Mouse (Mus musculus): Measurements from ENCODE around the gene Il17d.

The Il17d gene

DNA sequence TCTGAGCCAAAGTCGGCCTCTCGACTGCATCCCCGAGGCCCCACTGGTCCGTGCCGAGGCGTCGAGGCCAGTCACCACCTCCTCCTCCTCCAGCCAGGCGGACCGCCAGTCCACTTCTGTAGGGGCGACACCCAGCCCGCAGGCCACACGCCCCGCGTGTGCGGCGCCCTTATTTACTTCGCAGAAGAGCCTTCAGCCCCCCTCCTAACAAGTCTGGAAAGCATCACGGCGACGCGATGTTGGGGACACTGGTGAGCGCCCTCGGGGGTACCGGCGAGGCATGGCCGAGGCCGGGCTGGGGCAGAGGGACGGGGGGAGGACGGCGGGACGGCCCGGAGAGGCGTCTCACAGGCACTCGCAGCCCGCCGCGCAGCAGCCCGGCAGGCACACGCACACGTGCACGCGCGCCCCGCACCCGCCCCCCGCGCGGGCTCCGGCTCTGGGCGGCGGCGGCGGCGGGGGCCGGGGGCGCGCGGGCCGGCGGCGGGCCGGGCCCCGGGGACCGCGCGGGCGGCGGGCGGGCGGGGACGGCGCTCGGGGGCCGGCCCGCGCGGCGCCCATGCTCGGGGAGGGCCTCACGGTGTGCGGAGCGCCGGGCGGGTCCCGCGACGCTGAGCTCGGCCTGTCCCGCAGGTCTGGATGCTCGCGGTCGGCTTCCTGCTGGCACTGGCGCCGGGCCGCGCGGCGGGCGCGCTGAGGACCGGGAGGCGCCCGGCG is at the start of gene Il17d:
Gene Il17d, plus strand, starts transcription at position 107 of the 717 bp plus-strand sequence.
- no peak for DNase-seq (ENCODE audit: low read depth, low spot score)

DNA sequence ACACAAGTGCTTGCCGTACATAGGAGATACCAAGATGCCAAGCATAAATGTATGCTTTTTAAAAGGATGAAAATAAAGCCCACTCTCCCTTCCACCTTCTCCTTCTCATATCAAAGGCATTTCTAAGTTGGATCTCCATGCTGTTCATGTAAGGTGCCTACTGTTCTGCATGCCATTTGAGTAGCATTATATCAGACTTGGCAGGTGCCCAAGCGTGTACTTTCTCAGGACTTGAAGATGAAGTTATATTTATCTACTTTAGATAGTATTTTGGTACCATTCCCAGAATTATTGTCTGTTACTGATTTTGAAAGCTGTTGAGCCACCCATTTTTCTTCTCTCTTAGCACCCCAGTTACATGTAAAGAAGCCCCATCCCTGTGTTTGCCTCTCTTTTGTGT is 49.5 kb upstream of the Il17d start:
- DNase-seq (ENCODE audit: low read depth, low spot score), result peak; percentile 85

DNA sequence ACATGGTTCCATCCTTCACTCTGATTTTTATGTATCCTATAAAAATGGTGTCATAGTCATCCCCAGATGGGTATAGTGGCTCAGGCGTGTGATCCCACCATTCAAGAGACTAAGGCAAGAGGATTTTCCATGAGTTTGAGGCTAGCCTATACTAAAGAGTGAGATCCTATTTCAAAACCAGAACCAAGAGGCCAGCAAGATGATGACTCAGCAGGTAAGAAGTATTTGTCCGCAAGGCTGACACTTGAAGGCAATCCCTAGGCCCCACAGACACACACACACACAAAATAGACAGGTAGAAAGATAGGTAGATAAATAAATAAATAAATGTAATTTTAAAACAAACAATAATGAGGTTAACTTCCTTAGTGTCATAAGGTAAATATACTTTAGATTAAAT is 42.3 kb upstream of the Il17d start:
- DNase-seq (ENCODE audit: low read depth, low spot score), result no peak

DNA sequence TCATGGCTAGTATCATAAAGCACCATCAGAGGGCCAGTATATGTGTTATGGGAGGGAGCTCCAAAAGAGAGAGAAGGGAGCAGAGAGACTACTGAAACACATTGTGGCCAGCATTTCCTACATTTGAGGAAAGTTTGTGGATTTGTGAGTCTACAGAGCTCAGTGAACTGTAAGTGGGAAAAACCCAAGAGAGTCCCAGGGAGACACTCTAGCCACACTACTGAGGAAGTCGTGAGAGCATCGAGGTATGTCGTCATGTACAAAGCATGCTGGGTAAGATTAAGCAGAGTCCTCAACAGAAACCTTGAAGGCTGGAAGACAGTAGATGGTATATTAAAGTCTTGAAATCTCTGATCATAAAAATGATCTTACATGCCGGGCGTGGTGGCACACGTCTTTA is 40.4 kb upstream of the Il17d start:
- no peak for DNase-seq (ENCODE audit: low read depth, low spot score)

DNA sequence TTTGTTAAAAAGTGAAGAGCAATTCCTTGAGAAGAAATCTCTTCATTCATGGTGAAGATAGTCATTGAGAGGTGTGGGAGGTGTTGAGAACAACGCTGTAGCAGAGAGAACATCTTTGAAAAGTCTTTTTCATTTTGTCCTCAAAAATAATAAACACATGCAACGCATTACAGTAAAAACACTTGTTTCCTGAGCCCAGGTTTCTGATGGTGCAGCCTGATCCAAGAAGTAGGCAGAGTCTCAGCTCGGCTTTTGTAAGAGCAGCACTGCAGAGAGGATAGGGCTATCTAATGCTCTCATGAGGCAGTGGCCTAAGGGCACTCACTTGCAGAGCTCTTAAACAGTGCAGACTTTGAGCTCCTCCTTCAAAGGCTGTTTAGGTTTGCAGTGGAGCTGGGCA is 34.9 kb upstream of the Il17d start:
- peak; percentile 39 for DNase-seq (ENCODE audit: low read depth, low spot score)

DNA sequence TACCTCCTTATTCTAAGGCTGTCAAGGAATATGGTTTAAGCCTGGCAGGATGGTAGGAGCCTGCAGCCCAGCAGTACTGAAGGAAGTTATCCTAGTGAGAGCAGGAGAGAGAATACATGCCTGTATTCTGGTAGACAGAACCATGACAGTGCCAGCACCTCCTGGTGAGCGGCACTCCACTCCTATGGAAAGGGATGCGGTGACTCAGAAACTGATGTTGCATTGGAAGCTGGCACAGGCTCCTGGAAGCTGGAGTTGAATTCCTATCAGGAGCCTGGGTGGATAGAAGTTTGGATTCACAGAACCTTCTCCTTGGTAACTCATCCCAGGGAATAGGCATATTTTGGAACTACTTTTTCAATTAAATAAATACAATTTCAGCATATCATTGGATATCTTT is 30.7 kb upstream of the Il17d start:
- DNase-seq (ENCODE audit: low read depth, low spot score), result no peak

DNA sequence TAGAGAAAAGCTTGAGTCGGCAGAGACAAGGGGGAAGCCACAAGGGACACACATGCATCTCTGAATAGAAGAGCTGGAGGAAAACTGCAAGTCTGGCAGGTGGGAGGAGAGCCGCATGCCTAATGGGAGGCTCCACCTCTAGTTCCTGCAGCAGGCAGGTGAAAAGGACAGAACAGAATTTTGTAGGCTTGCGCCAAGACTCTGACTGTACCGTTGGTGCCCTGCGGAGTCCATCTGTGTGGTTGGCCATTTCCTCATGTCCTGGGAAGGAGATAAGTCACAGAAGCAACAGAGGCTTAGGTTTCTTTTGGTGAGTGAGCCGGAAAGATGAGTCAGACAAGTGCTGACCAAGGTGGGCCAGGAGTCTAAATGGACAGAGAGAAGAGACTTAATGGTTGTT is 20.8 kb upstream of the Il17d start:
- DNase-seq (ENCODE audit: low read depth, low spot score), result no peak

DNA sequence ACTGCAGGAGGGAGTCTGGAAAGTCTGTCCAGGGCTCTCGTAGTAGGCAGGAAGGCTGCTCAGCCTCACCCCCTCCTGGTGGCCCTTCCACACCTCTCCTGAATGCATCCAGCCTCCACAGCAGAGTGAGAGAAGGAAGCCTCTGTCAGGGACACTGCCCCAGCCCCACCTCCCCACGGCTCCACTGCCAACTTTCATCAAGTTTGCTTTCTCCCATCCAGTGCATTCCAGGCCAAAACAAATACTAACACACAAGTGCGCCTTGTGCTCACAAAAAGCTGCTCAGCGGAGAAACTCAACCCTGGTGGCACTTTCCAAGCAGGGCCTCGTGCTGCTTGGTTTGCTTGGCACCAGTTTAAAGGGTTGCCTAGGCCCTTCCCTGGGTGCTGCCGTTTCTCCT is 15.0 kb upstream of the Il17d start:
- DNase-seq (ENCODE audit: low read depth, low spot score), result no peak

DNA sequence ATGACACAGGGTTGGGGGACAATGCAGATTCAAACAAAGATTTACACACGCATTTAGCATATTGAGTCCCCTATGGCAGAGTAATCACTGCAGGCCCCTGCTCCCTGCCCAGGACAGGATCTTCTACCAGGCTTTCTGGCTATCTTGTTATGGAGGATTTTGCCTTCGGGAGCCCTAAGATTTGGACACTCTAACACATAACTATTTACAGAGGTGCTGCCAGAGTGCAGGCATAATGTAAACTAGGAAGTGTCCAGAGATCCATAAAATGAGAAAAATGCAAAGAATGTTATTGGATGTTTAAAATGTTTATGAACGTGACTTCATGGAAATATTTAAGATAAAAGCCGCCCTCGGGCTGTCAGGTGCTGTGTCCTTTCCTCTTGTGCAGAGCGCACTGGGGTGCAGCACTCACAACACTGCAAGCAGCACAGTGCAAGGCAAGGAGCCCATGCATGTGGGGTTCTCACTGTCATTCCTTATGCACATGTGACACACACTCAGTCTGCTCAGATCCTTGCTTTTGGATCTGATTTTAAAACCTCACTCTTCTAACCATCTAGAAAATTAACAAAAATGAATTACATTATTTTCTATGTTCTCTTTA is 9.3 kb upstream of the Il17d start:
- DNase-seq (ENCODE audit: low read depth, low spot score), result no peak

DNA sequence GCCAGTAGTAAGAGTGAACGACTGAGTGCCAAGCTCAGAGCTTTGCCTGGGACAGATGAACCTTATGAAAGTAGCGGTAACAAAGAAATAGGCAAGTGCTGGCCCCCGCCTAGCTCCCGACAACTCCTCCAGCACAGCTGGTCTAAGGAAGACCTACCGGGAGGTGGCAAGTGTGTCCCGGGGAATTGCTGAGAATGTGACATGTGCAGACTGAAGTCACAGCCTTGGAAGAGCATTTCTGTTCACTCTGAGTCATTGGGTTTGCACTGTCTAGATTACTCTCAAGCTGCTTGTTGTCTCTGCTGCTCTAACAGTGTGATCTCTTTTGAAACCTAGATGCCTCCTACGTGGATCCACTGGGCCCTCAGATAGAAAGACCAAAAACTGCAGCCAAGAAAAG is 7.6 kb upstream of the Il17d start:
- DNase-seq (ENCODE audit: low read depth, low spot score), result peak; percentile 83

DNA sequence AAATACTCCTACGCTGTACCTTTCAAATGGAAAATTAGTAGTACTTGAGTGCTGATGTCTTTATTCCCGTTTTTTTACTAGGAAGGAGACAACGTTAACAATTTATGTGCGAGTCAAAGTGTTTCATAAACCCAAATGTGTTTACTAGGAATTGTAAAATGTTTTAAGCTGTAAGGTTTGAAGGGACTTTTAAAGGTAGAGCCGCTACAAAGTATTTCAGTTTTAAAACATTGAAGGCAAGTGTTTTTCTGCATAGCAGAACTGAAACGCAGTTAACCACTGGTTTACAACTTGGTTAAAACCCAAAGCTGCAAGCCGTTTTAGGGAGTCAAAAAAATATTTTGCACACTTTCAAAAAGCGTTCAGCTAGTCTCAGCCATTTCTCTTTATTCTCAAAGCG is 815 bp upstream of the Il17d start:
- DNase-seq (ENCODE audit: low read depth, low spot score), result no peak

DNA sequence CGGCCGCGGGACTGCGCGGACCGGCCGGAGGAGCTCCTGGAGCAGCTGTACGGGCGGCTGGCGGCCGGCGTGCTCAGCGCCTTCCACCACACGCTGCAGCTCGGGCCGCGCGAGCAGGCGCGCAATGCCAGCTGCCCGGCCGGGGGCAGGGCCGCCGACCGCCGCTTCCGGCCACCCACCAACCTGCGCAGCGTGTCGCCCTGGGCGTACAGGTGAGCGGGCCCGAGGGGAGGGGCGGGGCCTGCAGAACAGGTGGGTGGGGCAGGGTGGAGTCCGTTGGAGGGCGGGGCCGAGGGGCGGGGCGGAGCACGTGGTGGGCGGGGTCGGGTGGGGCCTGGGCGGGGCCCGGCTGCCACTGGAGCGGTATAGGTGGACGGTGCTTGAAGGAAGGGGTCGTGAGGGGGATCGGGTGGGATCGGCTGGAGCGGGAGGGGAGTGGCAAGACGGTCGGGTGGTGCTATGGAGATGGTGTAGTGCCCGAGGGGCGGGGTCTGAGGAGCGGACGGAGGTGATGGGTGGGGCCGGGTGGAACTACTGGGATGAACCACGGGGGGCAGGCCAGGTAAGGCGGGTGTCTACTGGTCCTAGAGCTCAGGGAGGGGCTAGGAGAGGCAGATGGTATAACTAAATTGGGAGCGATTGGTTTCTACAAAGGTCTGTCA is 942 bp downstream of the Il17d start:
- DNase-seq (ENCODE audit: low read depth, low spot score), result peak; percentile 89

DNA sequence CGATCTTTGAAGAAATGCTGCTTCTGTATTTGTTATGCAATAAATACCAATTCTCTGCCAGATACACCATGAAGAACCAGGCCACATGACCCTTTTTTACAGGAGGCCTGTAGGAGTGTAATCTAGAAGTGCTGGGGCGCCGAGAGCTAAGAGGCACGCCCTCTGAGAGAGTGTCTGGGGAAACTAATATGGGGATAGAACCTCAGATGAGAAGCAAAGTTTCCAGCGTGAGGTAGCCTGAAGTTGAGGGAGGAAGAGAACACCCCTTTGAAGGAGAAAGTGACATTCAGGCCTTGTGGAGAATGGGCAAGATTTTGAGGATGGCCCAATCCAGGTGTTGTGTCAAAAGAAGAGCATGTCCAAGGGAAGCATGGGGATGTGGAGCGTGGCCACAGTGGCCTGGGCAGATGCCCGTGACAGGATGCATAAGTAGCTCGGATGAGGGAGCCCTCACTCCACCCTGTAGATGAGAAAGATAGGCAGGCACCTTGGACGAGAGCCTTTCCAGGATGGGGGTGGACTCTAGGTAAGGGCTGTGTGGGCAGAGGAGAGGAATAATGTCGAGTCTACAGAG is 1.6 kb downstream of the Il17d start:
- no peak for DNase-seq (ENCODE audit: low read depth, low spot score)

DNA sequence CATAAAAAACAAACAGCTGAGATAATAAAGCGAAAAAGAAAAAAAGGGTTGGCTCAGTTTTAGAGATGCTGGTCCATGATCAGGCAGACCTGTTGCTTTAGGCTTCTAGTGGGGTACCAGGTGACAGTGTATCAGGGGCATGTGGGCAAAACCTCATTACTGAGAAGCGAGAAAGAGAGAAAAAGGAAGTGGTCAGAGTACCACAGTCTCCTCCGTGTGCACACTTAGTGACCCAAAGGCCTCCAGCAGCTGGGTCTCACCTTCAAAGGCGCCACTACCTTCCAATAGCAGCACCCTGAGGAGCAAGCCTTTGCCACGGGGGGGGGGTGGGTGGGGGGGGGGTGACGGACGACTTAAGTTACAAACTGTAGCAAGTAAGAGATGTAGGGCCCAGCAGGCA is 2.5 kb downstream of the Il17d start:
- DNase-seq (ENCODE audit: low read depth, low spot score), result no peak

DNA sequence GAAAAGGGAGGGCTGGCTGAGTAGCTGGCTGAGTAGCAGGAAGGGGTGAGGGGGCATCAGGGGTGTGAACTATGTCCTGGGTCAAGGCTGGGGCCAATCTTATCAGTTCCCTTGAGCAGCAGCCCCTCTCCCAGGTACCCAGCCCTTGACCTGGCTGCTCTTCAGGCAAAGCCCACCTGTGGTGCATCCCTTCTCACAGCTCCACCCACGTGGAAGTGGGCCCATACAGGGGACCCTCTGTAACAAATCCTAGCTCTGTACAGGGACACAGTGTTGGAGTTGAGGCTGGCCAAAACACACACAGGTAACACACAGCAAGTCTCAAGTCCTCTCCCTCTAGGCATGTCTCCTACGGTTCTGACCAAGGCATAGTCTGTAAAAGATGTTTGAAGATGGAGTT is 3.0 kb downstream of the Il17d start:
- DNase-seq (ENCODE audit: low read depth, low spot score), result no peak

DNA sequence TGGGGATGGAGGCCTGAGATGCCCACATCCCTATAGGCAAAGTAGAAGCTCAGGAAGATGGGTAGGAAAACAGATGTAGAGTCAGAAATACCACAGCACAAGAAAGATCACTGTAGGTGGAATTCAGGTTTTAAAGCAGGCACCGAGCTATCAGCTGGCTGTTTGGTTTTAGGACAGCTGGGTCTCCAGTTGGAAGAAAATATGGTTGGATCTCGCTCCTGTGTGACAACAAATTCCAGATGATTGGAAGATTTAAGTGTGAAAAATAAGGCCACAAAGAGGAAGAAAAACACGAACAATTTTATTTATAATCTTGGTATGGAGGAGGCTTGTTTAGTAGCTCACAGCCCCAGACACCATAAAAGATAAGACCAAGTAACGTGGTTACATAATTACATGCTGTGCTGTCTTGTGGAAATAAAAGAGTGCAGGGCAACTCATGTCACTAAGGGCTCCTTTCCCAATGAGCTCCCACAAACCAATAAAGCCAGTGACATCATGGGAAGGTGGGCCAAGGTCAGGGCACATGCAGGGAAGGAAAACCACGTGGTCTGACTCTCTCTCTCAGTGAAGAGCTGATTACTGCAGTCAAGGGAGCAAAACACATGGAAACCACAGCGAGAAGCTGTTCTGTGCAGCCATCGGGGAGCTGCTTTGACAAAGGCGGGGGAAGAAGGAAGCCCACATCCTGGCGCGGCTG is 4.7 kb downstream of the Il17d start:
- DNase-seq (ENCODE audit: low read depth, low spot score), result peak; percentile 83

DNA sequence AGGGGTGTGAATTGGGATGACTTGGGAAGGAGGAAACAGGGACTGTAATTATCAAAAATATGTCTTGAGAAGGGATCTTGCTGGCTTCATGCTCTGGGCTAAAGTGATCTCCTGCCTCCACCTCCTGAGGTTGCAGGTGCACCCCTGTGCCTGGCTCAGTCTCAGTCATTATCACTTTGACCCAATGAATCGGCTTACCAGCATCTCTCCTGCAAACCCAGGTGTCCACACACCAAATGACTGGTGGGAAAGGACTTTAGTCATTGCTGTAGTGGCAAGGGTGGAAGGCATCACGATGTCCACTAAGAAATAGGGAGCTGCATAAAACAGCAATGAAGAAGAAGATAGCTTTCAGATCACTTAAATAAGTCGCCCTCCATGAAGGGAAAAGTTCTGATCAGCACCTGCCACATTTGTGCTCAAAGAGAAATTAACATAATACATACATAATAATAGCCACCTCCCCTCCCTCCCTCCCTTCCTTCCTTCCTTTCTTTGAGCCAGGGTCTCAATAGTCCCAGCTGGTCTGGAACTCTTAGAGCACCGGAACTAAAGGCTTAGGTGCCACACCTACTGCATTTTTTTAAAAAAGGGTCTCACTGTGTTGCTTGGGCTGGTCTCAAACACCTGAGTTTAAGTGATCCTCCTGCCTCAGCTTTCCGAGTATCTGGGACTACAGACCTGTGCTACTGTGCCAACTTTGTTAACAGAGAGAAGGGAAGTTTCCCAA is 5.4 kb downstream of the Il17d start:
- DNase-seq (ENCODE audit: low read depth, low spot score), result no peak

DNA sequence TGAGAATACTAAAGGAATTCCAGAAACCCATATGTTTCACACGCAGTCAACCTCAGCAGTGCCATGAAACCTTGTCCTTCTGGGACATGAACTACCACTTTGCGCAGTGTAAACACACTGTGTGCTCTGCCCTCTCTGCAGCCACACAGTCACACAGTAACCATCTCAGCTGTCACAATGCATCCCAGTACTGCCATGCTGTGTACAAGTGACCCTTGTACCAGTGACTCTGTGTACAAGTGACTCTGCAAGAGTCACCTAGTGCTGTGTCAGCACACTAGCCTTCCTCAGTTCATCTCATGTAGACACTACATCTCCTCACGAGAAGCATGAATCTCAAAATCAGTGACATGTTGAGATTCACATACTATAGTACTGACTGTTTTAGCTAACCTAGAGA is 8.0 kb downstream of the Il17d start:
- DNase-seq (ENCODE audit: low read depth, low spot score), result no peak

DNA sequence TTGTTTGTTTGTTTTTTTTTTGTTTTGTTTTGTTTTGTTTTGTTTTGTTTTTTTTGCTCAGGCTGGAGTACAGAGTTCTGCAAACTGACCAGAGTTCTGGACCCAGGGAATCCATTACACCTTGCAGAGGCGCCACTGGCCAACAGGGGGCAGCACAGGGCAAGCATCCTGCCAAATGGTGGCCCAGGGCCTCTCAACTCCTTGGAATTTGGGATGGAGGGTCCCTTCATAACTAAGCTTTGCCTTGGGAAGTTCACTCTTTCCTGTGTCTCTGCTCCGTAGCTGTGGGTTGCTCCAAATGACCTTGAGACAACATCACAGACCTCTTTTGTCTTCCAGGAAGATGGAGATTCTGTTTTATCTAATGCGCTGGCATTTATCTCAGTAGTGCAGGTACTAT is 8.6 kb downstream of the Il17d start:
- no peak for DNase-seq (ENCODE audit: low read depth, low spot score)

DNA sequence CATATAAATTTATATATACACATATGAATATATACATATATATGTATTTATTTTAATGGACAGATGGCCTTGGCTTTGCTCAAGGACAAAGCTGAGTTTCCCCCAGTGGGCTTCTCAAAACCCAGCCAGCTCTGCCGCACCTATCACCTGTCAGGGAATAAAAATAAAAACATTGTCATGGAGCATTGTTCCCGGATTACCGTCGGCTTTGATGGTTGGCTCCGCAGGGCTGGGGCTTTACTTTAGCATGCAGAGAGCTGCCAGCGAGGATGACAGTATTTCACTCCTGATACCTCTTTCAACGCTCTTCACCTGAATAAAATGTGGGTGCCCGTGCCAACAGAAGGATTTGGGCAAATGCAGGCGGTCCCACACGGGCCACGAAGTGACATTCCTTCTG is 9.3 kb downstream of the Il17d start:
- no peak for DNase-seq (ENCODE audit: low read depth, low spot score)

DNA sequence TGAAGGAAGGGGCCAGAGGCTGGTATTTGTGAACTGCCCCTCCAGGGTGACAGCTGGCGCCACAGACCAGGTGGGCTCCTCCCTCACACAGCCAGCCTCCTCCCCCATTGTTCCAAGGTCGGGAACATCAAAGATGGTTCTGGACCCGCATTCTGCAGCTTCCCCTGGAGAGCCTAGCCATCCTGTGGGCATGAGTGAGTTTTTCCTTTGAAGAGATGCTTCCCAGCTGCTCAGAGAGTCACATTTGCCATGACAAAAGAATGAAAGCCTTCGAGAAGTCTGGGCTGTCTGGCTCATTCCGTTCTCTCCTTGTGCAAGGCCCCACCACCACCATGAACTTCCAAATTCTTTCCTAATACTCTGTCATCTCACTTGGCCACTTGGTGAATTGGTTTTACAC is 9.8 kb downstream of the Il17d start:
- no peak for DNase-seq (ENCODE audit: low read depth, low spot score)

DNA sequence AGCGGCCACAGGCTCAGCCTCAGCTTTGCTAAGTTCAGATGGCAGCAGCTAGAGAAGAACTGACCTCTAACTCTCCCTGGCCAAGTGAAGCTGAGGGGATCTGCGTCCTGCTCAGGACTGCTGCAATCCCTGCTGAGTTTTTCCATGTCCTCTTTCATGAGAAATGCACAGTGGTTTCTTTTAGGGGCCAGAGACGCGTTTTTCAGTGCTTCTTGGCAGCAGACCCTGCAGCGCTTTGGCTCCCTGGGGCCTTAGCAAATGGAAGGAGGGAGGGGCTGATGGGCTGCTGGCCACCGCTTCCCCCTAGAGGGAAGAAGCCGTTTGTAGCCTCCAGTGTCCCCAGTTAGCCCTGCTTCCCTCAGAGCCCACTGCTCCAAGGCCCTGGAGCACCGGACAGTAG is 10.4 kb downstream of the Il17d start:
- no peak for DNase-seq (ENCODE audit: low read depth, low spot score)

Measured in telencephalon, adult 2 months (tissue).